ENCODE assay signal across 13 mouse cellular contexts in the genomic region with DNA sequence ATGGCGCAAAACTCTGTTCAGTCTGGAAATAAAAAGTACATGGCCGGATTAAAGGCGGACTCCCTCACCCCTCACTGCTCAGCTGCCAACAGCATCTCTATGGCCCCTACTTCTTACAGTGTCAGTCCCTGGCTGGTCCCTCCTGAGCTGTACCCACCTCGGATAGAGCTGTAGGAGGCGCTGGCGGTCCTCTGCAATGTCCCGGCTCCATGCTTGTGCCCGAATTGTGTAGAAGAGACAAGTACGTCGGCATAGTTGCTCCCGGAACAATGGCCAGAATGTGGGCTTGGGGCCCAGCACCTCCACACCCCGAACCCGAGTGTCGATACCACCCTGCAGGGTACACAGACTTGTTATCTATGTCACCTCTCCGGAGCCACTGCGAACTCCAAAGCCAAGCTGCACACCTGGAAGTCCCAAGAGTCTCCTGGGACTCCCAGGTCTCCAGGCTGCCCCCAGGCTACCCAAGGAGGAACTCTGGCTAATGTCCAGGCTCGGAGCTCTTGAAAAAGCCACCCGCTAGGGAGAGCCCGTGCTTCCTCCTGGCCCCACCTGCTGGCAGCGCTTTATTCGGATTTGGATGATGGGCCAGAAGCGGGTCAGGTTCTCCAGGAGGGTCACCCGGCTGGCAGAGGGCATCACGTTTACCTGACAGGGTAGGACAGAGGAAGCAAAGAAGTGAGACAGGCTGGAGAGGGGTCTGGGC. TPM values are rescaled to one million over a fixed set of nuclear protein-coding genes. Genes with fewer than 3 reads are reported as not detected.
DNase-seq lines count a peak whose midpoint lies in the region; ATAC-seq lines count a peak whose summit lies in the region.
"Had no signal": no experiment of that assay in that cellular context is flagged by ENCODE, and none has a peak within 500 bp of the region (broad histone marks: within the 10 kb centered on the region; RNA-seq: fewer than 3 reads in every experiment).

No protein-coding gene starts in this region.

- H3K9ac ChIP-seq in heart, embryonic 11.5 days (ENCODE audit: low read depth, low read length) = 0 out of 2 replicates have a peak overlapping the region, but pooled peaks have one; percentile 43
- H3K9ac ChIP-seq in midbrain, embryonic 11.5 days (ENCODE audit: low read length) = no peak overlapping the region
- H3K9ac ChIP-seq in midbrain, embryonic 13.5 days (replicated peaks) = no peak overlapping the region

- H3K27ac ChIP-seq in heart, embryonic 11.5 days (ENCODE audit: low read depth, low read length) = no peak overlapping the region
- no peak overlapping the region for H3K27ac ChIP-seq in midbrain, embryonic 11.5 days (ENCODE audit: low read depth, low read length)
- no peak overlapping the region for H3K27ac ChIP-seq in midbrain, embryonic 13.5 days
- H3K27ac ChIP-seq in embryonic facial prominence, embryonic 10.5 days (replicated peaks) = no peak overlapping the region
- H3K27ac ChIP-seq: left cerebral cortex, adult 2 months had no signal

- ATAC-seq in heart, embryonic 11.5 days (replicated peaks; ENCODE audit: insufficient number of reproducible peaks, low FRiP score, low TSS enrichment) = no peak
- 0 out of 2 replicates have a peak, but pooled peaks have one; percentile 62 for ATAC-seq in midbrain, embryonic 11.5 days (ENCODE audit: low FRiP score)
- no peak for ATAC-seq in midbrain, embryonic 13.5 days
- ATAC-seq: CD4-positive, CD25-positive, alpha-beta regulatory T cell, adult 4 months had no signal

- peaks cover 15% of the 10 kb centered on the region; the same call in 1 of the 2 replicates for H3K27me3 ChIP-seq in heart, embryonic 11.5 days (ENCODE audit: control insufficient read depth, insufficient read depth, low read length)
- H3K27me3 ChIP-seq in midbrain, embryonic 11.5 days (ENCODE audit: control insufficient read depth, insufficient read depth, low read length) = peaks cover 3% of the 10 kb centered on the region; the same call in 1 of the 2 replicates
- H3K27me3 ChIP-seq in midbrain, embryonic 13.5 days = peaks cover 38% of the 10 kb centered on the region
- peaks cover 48% of the 10 kb centered on the region for H3K27me3 ChIP-seq in embryonic facial prominence, embryonic 10.5 days (replicated peaks; ENCODE audit: low read depth, poor library complexity, severe bottlenecking)

- H3K4me3 ChIP-seq in heart, embryonic 11.5 days (ENCODE audit: low read depth, low read length) = no peak overlapping the region
- no peak overlapping the region for H3K4me3 ChIP-seq in midbrain, embryonic 11.5 days (ENCODE audit: low read depth, low read length)
- H3K4me3 ChIP-seq in midbrain, embryonic 13.5 days (replicated peaks) = no peak overlapping the region
- peak overlapping the region; percentile 8; the same call in 1 of the 2 replicates for H3K4me3 ChIP-seq in embryonic facial prominence, embryonic 10.5 days
- H3K4me3 ChIP-seq: left cerebral cortex, adult 2 months; myocyte had no signal

- no peak overlapping the region for H3K4me2 ChIP-seq in heart, embryonic 11.5 days
- H3K4me2 ChIP-seq in midbrain, embryonic 11.5 days = no peak overlapping the region
- H3K4me2 ChIP-seq in midbrain, embryonic 13.5 days (replicated peaks) = no peak overlapping the region

- H3K9me3 ChIP-seq in heart, embryonic 11.5 days (replicated peaks; ENCODE audit: control insufficient read depth, low read length) = no peaks in the 10 kb centered on the region
- H3K9me3 ChIP-seq in midbrain, embryonic 11.5 days (ENCODE audit: control insufficient read depth, low read length) = no peaks in the 10 kb centered on the region
- no peaks in the 10 kb centered on the region for H3K9me3 ChIP-seq in midbrain, embryonic 13.5 days
- no peaks in the 10 kb centered on the region for H3K9me3 ChIP-seq in embryonic facial prominence, embryonic 10.5 days

- DNase-seq in heart, adult 8-10 months (ENCODE audit: low spot score) = no peak
- no peak for DNase-seq in midbrain, embryonic 11.5 days (ENCODE audit: low spot score, missing footprints)
- DNase-seq in embryonic facial prominence, embryonic 10.5 days (ENCODE audit: low spot score) = no peak
- DNase-seq in retina, postnatal 1 day = peak; percentile 29
- DNase-seq in urinary bladder, postnatal 25 days (ENCODE audit: low spot score) = no peak
- no peak for DNase-seq in thymus, postnatal 10 days (ENCODE audit: low spot score in 2 of 2)

- no peaks in the 10 kb centered on the region for H3K36me3 ChIP-seq in heart, embryonic 11.5 days (ENCODE audit: control insufficient read depth, insufficient read depth, low read length)
- H3K36me3 ChIP-seq in midbrain, embryonic 11.5 days (ENCODE audit: control insufficient read depth, insufficient read depth, low read length) = no peaks in the 10 kb centered on the region
- H3K36me3 ChIP-seq in midbrain, embryonic 13.5 days = peaks cover 31% of the 10 kb centered on the region
- H3K36me3 ChIP-seq in embryonic facial prominence, embryonic 10.5 days (replicated peaks) = no peaks in the 10 kb centered on the region

- WGBS in heart, embryonic 11.5 days (ENCODE audit: insufficient replicate concordance) = 30% methylated on average over 24 of the region's 24 CpGs
- 37% methylated on average over 24 of the region's 24 CpGs for WGBS in midbrain, embryonic 11.5 days
- WGBS in midbrain, embryonic 13.5 days = 37% methylated on average over 24 of the region's 24 CpGs
- 35% methylated on average over 24 of the region's 24 CpGs for WGBS in embryonic facial prominence, embryonic 10.5 days

- peaks cover 19% of the 10 kb centered on the region for H3K4me1 ChIP-seq in heart, embryonic 11.5 days (ENCODE audit: control insufficient read depth, insufficient read depth, low read length)
- H3K4me1 ChIP-seq in midbrain, embryonic 11.5 days (ENCODE audit: control insufficient read depth, insufficient read depth, low read length) = 0 out of 2 replicates have a peak, but pooled peaks cover 4% of the 10 kb centered on the region
- H3K4me1 ChIP-seq in midbrain, embryonic 13.5 days (replicated peaks) = no peaks in the 10 kb centered on the region; the same call in 1 of the 2 replicates
- H3K4me1 ChIP-seq in embryonic facial prominence, embryonic 10.5 days = peaks cover 39% of the 10 kb centered on the region

RNA-seq across cellular contexts. Expression of a gene that starts 24.1 kb away (rescaled TPM):
- polyA plus RNA-seq in heart, embryonic 11.5 days (2014; fragmentation: Nextera tagmentation; extraction: Ambion mirVana) = 2.5 and 4.4 TPM in 2 replicates
- 10 to 100 TPM; 22.7 to 28.0 (median 24.9) TPM for total RNA-seq in heart, adult 8-10 months (2022)
- 2.6 and 4.1 TPM in 2 replicates for polyA plus RNA-seq in midbrain, embryonic 11.5 days (2014; fragmentation: Nextera tagmentation; extraction: Ambion mirVana)
- 18.7 and 20.3 TPM in 2 replicates for polyA plus RNA-seq in midbrain, embryonic 13.5 days (2015; fragmentation: Nextera tagmentation; extraction: Ambion mirVana)
- 5.2 and 6.1 TPM in 2 replicates for polyA plus RNA-seq in embryonic facial prominence, embryonic 10.5 days (2016; fragmentation: Nextera tagmentation; extraction: Ambion mirVana)

RNA-seq across cellular contexts. Expression of a gene that starts 25.6 kb away (rescaled TPM):
- 27.9 and 28.4 TPM in 2 replicates for polyA plus RNA-seq in heart, embryonic 11.5 days (2014; fragmentation: Nextera tagmentation; extraction: Ambion mirVana)
- total RNA-seq in heart, adult 8-10 months (2022) = 1 to 10 TPM; 1.7 to 2.2 (median 1.8) TPM
- 71.7 and 77.2 TPM in 2 replicates for polyA plus RNA-seq in midbrain, embryonic 11.5 days (2014; fragmentation: Nextera tagmentation; extraction: Ambion mirVana)
- polyA plus RNA-seq in midbrain, embryonic 13.5 days (2015; fragmentation: Nextera tagmentation; extraction: Ambion mirVana) = 31.6 and 32.4 TPM in 2 replicates
- 79.9 and 81.6 TPM in 2 replicates for polyA plus RNA-seq in embryonic facial prominence, embryonic 10.5 days (2016; fragmentation: Nextera tagmentation; extraction: Ambion mirVana)

RNA-seq across cellular contexts. Expression of a gene that starts 33.9 kb away (rescaled TPM):
- 14.6 and 15.0 TPM in 2 replicates for polyA plus RNA-seq in heart, embryonic 11.5 days (2014; fragmentation: Nextera tagmentation; extraction: Ambion mirVana)
- total RNA-seq in heart, adult 8-10 months (2022) = 100 to 1,000 TPM in 2 of 4 experiments, 10 to 100 TPM in 2; 84.1 to 121 (median 98.6) TPM
- 3.6 and 6.0 TPM in 2 replicates for polyA plus RNA-seq in midbrain, embryonic 11.5 days (2014; fragmentation: Nextera tagmentation; extraction: Ambion mirVana)
- polyA plus RNA-seq in midbrain, embryonic 13.5 days (2015; fragmentation: Nextera tagmentation; extraction: Ambion mirVana) = 4.1 and 6.0 TPM in 2 replicates
- 5.6 and 7.0 TPM in 2 replicates for polyA plus RNA-seq in embryonic facial prominence, embryonic 10.5 days (2016; fragmentation: Nextera tagmentation; extraction: Ambion mirVana)

RNA-seq across cellular contexts. Expression of a gene that starts 34.6 kb away (rescaled TPM):
- polyA plus RNA-seq in heart, embryonic 11.5 days (2014; fragmentation: Nextera tagmentation; extraction: Ambion mirVana) = 0.04 and 0.07 TPM in 2 replicates
- under 1 TPM; 0.11 to 0.41 (median 0.24) TPM for total RNA-seq in heart, adult 8-10 months (2022)
- 2.1 and 2.6 TPM in 2 replicates for polyA plus RNA-seq in midbrain, embryonic 11.5 days (2014; fragmentation: Nextera tagmentation; extraction: Ambion mirVana)
- polyA plus RNA-seq in midbrain, embryonic 13.5 days (2015; fragmentation: Nextera tagmentation; extraction: Ambion mirVana) = 4.6 and 5.0 TPM in 2 replicates
- 0.67 and 0.80 TPM in 2 replicates for polyA plus RNA-seq in embryonic facial prominence, embryonic 10.5 days (2016; fragmentation: Nextera tagmentation; extraction: Ambion mirVana)
- total RNA-seq: common myeloid progenitor, adult 5-6 weeks had no signal
- polyA plus RNA-seq: liver, embryonic 16.5 days; myocyte had no signal
